Mouse (Mus musculus) midbrain, embryonic 12.5 days (tissue): Measurements from ENCODE around the gene Hspg2. TPM values are rescaled to one million over a fixed set of nuclear protein-coding genes. Genes with fewer than 3 reads are reported as not detected.

Experiments used
- ATAC-seq: fragments of 200-750 bp; cut with Nextera tagmentation; 2 replicates; pipeline ENCODE4 v1.8.0; 2017; ENCODE audit warnings: low read depth, moderate TSS enrichment, moderate library complexity; ENCODE audit not compliant: low FRiP score
- H3K27ac ChIP-seq: fragments of 300-500 bp; sonication (generic); replicated peaks from 2 replicates; pipeline ENCODE4 v1.5.1; 2016; ENCODE audit warnings: mild to moderate bottlenecking
- H3K27me3 ChIP-seq: fragments of 300-500 bp; sonication (generic); 2 replicates; pipeline ENCODE4 v1.6.1; 2016; ENCODE audit warnings: mild to moderate bottlenecking
- H3K36me3 ChIP-seq: fragments of 300-500 bp; sonication (generic); 2 replicates; pipeline ENCODE4 v1.6.1; 2016
- H3K4me1 ChIP-seq: fragments of 300-500 bp; sonication (generic); 2 replicates; pipeline ENCODE4 v1.6.1; 2016
- H3K4me2 ChIP-seq: fragments of 300-500 bp; sonication (generic); replicated peaks from 2 replicates; pipeline ENCODE4 v1.6.1; 2016; ENCODE audit warnings: mild to moderate bottlenecking, moderate library complexity
- H3K4me3 ChIP-seq: fragments of 300-500 bp; sonication (generic); 2 replicates; pipeline ENCODE4 v1.5.1; 2016; ENCODE audit warnings: mild to moderate bottlenecking
- H3K9ac ChIP-seq: fragments of 300-500 bp; sonication (generic); replicated peaks from 2 replicates; pipeline ENCODE4 v1.6.1; 2016; ENCODE audit warnings: mild to moderate bottlenecking, moderate library complexity
- H3K9me3 ChIP-seq: fragments of 300-500 bp; sonication (generic); 2 replicates; pipeline ENCODE4 v1.6.1; 2016; ENCODE audit warnings: mild to moderate bottlenecking
- WGBS: fragments of 180-500 bp; shearing (Covaris S2); methylation state at CpG from one replicate; pipeline ENCODE4 v1.1.7; 2016; 5-methylcytosine and 5-hydroxymethylcytosine counted together
- polyA plus RNA-seq: library from polyadenylated mRNA; unstranded; fragments of >200 nt; fragmentation: Nextera tagmentation; extraction: Ambion mirVana; gene quantifications from 2 replicates; pipeline ENCODE4 v1.2.1, GENCODE M21; 2016

The Hspg2 gene
- polyA plus RNA-seq, 1 experiment from 2014 or later = 9.5 TPM

DNA sequence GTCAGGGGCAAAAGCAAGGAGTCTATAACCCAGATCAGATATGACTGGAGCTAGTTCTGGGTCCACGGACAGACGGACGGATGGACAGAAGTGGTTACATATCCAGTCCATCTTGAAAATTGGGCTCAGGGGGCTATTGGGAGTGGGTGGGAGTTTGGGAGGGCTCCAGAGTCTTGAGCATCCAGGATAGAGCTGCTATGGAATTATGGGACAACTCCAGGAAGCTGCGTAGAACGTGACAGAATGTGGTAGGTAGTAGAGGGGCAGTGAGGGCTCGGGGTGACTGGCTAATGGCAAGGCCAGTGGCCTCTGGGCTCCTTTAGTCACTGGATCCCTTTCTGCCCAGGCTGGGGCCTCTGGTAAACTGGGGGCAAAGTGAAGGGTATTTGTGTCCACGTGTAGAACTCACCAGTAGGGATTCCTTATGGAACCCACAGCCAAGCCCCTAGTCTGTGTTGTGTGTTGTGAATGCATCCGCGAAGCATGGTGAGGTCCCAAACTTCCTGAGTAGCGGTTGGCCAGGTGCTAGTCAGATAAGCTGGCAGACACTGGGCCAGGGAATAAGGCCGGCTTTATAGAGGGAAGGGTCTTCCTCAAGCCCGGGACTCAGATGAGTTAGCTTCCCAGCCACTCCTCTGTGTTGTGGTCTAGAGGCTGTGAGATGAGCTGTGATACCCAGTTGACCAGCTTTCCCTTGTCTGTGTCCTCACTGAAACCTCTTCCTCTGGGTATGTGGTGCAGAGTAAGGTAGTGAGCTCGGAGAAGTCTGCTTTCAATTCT is 6.9 kb downstream of the Hspg2 start:
- WGBS = 88% methylated on average over 13 of the region's 13 CpGs
- Histone ChIP-seq H3K36me3 (no peaks in the 10 kb centered on the region), H3K9ac (no peak overlapping the region), H3K9me3 (no peaks in the 10 kb centered on the region), H3K27me3 (peaks cover 23% of the 10 kb centered on the region; the same call in 1 of the 2 replicates), H3K27ac (no peak overlapping the region), H3K4me1 (peaks cover 52% of the 10 kb centered on the region), H3K4me2 (no peak overlapping the region), H3K4me3 (no peak overlapping the region)
- ATAC-seq = no peak

DNA sequence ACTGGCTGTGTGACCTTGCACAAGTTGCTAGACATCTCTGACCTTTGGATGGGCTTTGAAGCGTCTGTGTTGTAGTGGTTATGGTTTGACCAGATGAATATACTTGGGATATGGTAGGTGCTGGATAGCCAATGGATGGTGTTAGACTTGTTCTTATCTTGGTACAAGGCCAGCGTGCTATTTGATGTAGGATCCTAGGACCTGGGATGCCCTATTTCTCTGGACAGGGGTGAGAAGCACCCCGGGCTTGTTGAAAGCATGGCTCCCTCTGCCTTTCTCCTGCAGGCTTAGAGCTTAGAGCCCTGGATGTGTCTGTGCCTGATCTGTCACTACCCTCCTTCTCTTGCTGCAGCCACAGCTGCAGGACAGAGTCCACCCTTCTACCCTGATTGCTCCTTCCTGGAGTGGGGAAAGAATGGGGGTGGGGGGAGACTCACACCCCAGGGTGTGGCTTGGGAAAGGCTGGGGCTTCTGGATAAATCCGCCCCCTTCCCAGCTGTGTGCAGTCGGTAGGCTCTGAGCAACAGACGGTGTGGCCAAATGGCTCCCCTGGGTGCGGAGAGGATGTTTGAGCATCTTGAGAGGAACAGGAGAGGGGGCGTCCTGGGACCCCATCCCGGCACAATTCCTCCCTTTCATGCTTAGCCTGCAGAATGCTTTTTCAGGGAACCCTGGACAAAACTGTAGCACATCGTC is 7.6 kb downstream of the Hspg2 start:
- no peak overlapping the region; the same call in 1 of the 2 replicates for H3K4me2 ChIP-seq
- no peak overlapping the region for H3K4me3 ChIP-seq
- H3K27ac ChIP-seq = no peak overlapping the region
- peaks cover 51% of the 10 kb centered on the region for H3K4me1 ChIP-seq
- H3K9me3 ChIP-seq = no peaks in the 10 kb centered on the region
- WGBS = 42% methylated on average over 10 of the region's 10 CpGs
- H3K27me3 ChIP-seq = peaks cover 28% of the 10 kb centered on the region
- no peak overlapping the region for H3K9ac ChIP-seq
- no peaks in the 10 kb centered on the region for H3K36me3 ChIP-seq
- ATAC-seq = no peak

DNA sequence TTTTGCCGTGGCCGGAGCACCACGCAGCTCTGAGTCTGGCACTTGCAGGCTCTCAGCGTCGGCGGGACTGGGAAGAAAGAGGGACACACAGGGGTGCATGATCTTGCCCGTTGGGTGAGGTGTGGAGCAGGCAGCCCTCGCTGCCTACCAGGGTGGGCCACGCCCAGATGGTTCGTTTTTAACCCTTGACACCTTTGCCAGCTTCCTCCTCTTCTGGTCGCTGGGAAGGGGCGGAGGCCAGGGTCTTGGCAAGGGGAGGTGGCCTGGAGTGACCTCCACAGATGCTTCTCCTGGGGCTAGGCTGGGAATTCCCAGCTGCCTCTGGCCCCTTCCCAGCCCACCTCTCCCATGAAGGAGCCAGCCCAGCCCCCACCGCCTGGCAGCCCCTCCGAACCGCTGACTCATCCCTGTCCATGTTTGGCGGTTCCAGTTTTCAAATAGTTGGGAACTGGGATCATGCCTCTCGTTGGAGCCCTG is 8.2 kb downstream of the Hspg2 start:
- H3K36me3 ChIP-seq = no peaks in the 10 kb centered on the region
- peaks cover 32% of the 10 kb centered on the region for H3K27me3 ChIP-seq
- H3K9ac ChIP-seq = peak overlapping the region; percentile 15; the same call in 1 of the 2 replicates
- H3K4me2 ChIP-seq = no peak overlapping the region; the same call in 1 of the 2 replicates
- ATAC-seq = no peak
- WGBS = 26% methylated on average over 17 of the region's 17 CpGs
- no peak overlapping the region for H3K4me3 ChIP-seq
- peaks cover 55% of the 10 kb centered on the region for H3K4me1 ChIP-seq
- H3K9me3 ChIP-seq = no peaks in the 10 kb centered on the region
- no peak overlapping the region for H3K27ac ChIP-seq

DNA sequence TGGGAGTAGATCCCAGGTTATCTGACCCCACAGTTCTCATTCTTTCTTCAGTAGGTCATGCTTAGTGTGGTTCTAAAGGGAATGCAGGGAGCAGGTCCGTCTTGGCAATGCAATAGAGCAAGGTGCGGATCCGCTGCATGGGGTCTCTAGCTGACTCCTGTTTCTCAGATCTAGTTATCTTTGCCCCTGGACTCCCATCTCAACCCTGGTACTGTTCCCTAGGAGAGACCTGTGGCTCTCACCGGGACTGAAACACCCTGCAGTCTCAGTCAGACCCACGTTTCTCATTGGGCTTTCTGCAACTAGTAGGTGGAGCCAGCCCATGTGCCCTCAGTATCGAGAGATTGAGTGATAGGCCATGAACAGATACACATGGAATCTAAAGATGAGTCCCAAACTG is 9.0 kb downstream of the Hspg2 start:
- Histone ChIP-seq H3K27ac (no peak overlapping the region), H3K4me3 (no peak overlapping the region), H3K4me2 (no peak overlapping the region), H3K4me1 (peaks cover 63% of the 10 kb centered on the region), H3K27me3 (peaks cover 32% of the 10 kb centered on the region), H3K9me3 (no peaks in the 10 kb centered on the region), H3K9ac (no peak overlapping the region), H3K36me3 (no peaks in the 10 kb centered on the region)
- 57% methylated on average over 6 of the region's 6 CpGs for WGBS
- ATAC-seq = no peak

DNA sequence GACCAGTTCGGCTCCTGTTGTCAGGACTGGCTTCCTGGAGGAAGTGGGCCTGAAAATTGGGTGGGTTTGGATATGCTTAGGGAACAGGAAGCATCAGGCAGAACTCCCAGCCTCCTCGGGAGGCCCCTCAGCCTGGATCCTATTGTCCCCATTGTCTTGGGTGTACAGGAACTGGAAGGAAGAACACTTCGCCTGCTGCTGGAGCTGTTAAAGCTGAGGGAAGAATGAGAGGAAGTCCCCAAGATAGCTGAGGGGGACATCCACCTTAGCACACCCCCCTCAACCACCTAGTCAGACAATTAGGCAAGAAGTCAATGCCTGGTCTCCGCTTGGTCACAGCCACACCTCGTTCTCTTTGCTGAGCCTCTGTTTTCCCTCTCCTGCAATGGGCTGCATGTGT is 9.7 kb downstream of the Hspg2 start:
- H3K4me2 ChIP-seq = no peak overlapping the region
- peaks cover 63% of the 10 kb centered on the region for H3K4me1 ChIP-seq
- no peaks in the 10 kb centered on the region for H3K36me3 ChIP-seq
- H3K27me3 ChIP-seq = peaks cover 32% of the 10 kb centered on the region
- 70% methylated on average over 5 of the region's 5 CpGs for WGBS
- H3K9ac ChIP-seq = no peak overlapping the region
- no peak overlapping the region for H3K4me3 ChIP-seq
- H3K9me3 ChIP-seq = no peaks in the 10 kb centered on the region
- ATAC-seq = no peak
- no peak overlapping the region for H3K27ac ChIP-seq

DNA sequence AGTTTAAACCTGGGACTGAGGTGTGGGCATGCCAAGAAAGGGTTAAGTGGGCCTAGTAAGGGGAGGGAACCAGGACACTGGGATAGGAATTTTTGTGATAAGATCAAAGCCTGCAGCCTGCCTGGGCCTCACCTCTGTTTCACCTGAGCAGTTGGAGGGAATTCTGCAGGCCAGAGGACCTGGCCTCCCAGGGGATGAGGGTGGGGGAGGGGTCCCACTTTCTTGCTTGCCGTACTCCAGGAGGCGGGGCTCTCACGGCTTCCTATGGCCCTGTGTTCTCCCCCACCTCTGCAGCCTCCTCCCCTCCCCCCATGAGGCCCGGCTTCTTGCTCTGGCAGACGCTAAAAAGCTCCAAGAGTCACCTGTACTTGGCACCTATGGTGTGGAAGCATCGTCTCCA is 11.2 kb downstream of the Hspg2 start:
- peaks cover 32% of the 10 kb centered on the region for H3K27me3 ChIP-seq
- no peak overlapping the region; the same call in 1 of the 2 replicates for H3K9ac ChIP-seq
- no peak overlapping the region for H3K27ac ChIP-seq
- H3K9me3 ChIP-seq = no peaks in the 10 kb centered on the region
- ATAC-seq = no peak
- WGBS = 11% methylated on average over 6 of the region's 6 CpGs
- H3K36me3 ChIP-seq = no peaks in the 10 kb centered on the region
- no peak overlapping the region for H3K4me3 ChIP-seq
- no peak overlapping the region for H3K4me2 ChIP-seq
- H3K4me1 ChIP-seq = peaks cover 71% of the 10 kb centered on the region

DNA sequence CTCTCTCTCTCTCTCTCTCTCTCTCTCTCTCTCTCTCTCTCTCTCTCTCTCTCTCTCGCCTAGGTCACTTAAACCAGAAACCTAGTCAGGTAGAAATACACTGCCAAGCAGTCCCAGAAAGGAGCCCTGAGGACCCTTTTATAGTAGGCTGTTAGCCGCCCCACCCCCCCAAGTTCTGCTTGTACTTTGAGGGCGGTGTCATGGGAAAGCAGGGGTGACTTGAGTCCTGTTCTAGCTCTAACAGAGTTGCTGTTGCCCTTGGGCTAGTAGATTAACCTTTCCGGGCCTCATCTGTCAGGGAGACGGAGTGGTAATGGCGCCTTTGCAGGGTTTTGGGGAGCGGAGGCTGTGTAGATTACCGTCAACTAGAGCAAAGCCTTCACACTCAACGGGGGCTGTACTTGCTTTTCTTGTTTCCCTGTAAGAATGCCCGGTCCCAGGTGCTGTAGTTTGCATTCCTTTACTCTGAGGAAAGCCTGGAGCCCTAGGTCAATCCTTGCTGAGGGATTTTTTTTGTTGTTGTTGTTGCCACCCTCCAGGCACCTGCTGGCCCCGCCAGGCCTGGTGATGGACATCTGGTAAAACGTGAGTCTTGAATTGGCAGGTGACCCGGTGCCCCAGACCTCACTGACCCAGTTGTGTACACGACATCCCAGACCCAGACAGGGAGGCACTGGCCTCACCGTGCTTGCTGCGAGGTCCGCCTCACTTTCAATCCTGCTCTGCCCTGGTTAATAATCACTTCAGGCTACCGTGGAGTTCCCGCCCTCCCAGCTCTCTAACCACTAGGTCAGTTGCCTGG is 11.8 kb downstream of the Hspg2 start:
- Histone ChIP-seq H3K27ac (no peak overlapping the region), H3K4me2 (no peak overlapping the region), H3K4me3 (no peak overlapping the region), H3K27me3 (peaks cover 30% of the 10 kb centered on the region), H3K9me3 (no peaks in the 10 kb centered on the region), H3K36me3 (no peaks in the 10 kb centered on the region), H3K9ac (no peak overlapping the region; the same call in 1 of the 2 replicates), H3K4me1 (peaks cover 76% of the 10 kb centered on the region)
- WGBS = 13% methylated on average over 19 of the region's 19 CpGs
- ATAC-seq = no peak

DNA sequence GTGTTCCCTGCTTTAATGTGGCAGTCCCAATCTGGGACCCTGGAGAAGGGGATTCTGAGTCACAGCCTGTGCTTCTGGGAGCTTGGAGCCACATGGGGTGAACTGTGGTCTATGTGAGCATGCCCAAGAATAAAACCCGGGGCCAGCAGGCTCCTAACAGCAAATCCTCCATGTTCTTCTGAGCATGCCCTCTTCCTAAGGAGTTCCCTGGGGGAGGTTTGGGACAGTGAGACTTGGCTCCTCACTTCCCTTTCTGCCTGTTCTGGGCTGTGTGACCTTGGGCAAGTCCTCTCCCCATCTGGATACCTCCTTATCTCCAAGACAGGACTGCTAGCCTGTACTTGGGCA is 12.4 kb downstream of the Hspg2 start:
- Histone ChIP-seq H3K4me1 (peaks cover 78% of the 10 kb centered on the region), H3K4me3 (no peak overlapping the region), H3K27ac (no peak overlapping the region), H3K36me3 (no peaks in the 10 kb centered on the region), H3K4me2 (no peak overlapping the region), H3K27me3 (peaks cover 24% of the 10 kb centered on the region), H3K9ac (no peak overlapping the region), H3K9me3 (no peaks in the 10 kb centered on the region)
- ATAC-seq = no peak
- 21% methylated on average over 1 of the region's 1 CpGs for WGBS

DNA sequence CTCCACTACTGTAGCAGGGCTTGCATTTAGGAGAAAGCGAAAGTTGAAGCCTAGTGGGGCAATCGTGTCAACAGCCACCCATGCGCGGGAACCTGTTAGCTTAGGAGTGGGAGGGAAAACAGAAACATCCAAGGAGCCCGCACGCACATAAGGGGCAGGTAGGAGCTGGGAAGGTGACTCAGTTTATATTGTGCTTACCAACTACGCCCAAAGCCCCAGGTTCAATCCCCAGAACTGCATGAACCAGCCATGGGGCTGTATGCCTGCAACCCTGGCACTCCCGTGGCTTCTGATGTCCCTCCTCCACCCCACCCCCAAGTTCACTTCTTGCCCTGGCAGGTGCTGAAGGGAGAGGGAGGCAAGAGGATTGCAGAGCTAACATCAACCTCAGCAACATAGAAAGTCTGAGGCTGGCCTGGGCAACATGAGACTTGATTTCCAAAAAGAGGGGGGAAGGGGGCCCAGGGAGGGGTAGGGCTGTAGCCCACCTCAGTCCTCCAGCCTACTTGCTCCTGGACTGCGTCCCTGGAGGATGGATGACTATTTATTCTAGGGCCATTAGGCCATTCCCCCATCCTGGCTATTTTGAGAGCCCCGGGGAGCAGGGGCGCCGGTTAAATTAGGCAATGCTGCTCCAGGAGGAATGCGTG is 12.9 kb downstream of the Hspg2 start:
- 61% methylated on average over 13 of the region's 13 CpGs for WGBS
- peaks cover 78% of the 10 kb centered on the region for H3K4me1 ChIP-seq
- no peak overlapping the region for H3K4me3 ChIP-seq
- no peak overlapping the region for H3K27ac ChIP-seq
- H3K4me2 ChIP-seq = no peak overlapping the region
- no peaks in the 10 kb centered on the region for H3K36me3 ChIP-seq
- no peak for ATAC-seq
- H3K27me3 ChIP-seq = peaks cover 21% of the 10 kb centered on the region
- no peaks in the 10 kb centered on the region for H3K9me3 ChIP-seq
- H3K9ac ChIP-seq = no peak overlapping the region

DNA sequence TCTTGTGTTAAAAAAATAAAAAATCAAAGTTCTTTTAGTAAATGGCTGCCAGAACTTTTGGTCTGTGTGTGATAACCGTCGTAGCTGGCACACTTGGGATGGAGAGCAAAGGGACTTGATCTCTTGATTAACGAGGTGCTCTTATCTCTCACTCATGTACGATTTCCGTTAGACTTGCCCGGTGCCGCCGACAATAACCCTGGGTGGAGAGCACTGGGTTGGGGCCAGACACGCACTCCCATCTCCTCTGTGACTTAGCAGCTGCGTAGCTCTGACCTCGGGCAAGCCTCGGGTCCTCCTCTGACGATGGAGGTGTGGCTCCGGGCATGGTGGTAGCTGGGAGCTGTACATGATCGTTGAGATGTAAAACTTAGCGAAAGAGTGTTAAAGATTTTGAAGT is 15.3 kb downstream of the Hspg2 start:
- H3K4me1 ChIP-seq = peaks cover 83% of the 10 kb centered on the region
- H3K36me3 ChIP-seq = no peaks in the 10 kb centered on the region
- ATAC-seq = no peak
- WGBS = 89% methylated on average over 16 of the region's 16 CpGs
- no peak overlapping the region for H3K4me2 ChIP-seq
- peaks cover 15% of the 10 kb centered on the region for H3K27me3 ChIP-seq
- H3K27ac ChIP-seq = no peak overlapping the region
- H3K4me3 ChIP-seq = no peak overlapping the region
- H3K9ac ChIP-seq = no peak overlapping the region
- H3K9me3 ChIP-seq = no peaks in the 10 kb centered on the region

DNA sequence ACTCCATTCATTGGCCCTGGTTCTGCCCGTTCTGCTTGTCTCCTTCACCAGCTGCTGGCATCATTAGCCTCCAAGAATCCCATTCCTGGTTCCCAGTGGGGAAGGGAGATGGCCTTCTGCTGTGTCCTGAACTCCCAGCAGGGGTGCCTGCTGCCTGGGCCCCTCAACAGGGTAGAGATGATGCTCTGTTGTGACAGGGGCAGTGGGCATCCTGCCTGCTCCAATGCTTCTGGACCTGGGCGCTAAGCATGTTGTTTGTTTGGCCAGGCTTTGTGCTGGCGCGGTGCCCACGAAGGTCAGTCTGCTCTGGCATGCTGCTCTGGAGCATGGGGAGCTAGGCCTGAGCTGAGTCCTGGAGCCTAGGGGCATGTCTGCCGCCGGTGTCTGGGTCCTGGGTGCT is 16.0 kb downstream of the Hspg2 start:
- Histone ChIP-seq H3K36me3 (no peaks in the 10 kb centered on the region), H3K4me3 (no peak overlapping the region), H3K4me1 (peaks cover 84% of the 10 kb centered on the region), H3K4me2 (no peak overlapping the region), H3K27me3 (peaks cover 14% of the 10 kb centered on the region), H3K9me3 (no peaks in the 10 kb centered on the region), H3K9ac (no peak overlapping the region), H3K27ac (no peak overlapping the region)
- ATAC-seq = no peak
- 74% methylated on average over 7 of the region's 7 CpGs for WGBS
